Mouse (Mus musculus) cerebellum, postnatal 36 days (tissue): Measurements from ENCODE around the gene Mrgprf.

ENCODE experiments used
- DNase-seq, 2 experiments: peaks; one replicate each; pipeline ENCODE4 v3.0.0; 2021 to 2022; ENCODE audit warnings: mixed read lengths in 2 of 2

Gene Mrgprf

GRCm38 (mm10) chr7:145337889-145338288 lies 37.3 kb downstream of the Mrgprf start:
- peak in 1 of 2 experiments; percentile 54 for DNase-seq

- no peak for DNase-seq
These were observed 39.7 kb downstream of the Mrgprf start for GRCm38 (mm10) chr7:145340248-145340904.
